In the genomic region with DNA sequence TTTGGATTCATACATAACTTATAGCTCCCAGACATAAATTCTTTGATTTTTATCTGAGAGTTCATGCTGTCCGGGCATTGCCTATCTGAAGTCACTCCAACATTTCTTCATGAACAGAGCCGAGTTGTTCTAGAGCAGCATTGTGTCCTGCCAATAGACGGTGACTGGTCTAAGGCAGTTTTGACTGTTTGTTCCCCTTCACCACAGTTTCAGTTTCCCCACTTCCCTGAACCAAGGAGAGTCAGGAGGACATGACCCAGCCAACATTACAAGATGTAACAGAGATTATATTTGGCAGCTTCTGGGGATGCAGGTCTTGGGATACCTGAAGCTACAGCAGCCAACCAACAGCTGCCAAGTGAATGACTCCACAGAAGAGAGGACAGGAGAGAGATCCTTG, we compare ENCODE assay signal across 24 mouse cellular contexts.
"Had no signal": no experiment of that assay in that cellular context is flagged by ENCODE, and none has a peak within 500 bp of the region (broad histone marks: within the 10 kb centered on the region; RNA-seq: fewer than 3 reads in every experiment).

No protein-coding gene starts in this region.

- H3K4me2 ChIP-seq: heart, embryonic 11.5 days; hindbrain, embryonic 12.5 days; hindbrain, embryonic 14.5 days; intestine, embryonic 15.5 days; limb, embryonic 13.5 days; limb, embryonic 15.5 days; liver, embryonic 13.5 days had no signal

- ATAC-seq: hindbrain, embryonic 16.5 days; inflammation-experienced regulatory T-cells, adult 6 months; intestine, embryonic 15.5 days; intestine, postnatal 0 days had no signal

- H3K27ac ChIP-seq: gastrocnemius, adult 2 months; heart, adult 2 months; hindbrain, embryonic 10.5 days; hindbrain, embryonic 12.5 days; hindbrain, embryonic 14.5 days; intestine, embryonic 15.5 days; layer of hippocampus, adult 2 months; left cerebral cortex, adult 2 months; limb, embryonic 13.5 days; limb, embryonic 15.5 days; liver, embryonic 13.5 days had no signal

- H3K36me3 ChIP-seq: hindbrain, embryonic 10.5 days; hindbrain, embryonic 12.5 days; intestine, embryonic 15.5 days; limb, embryonic 13.5 days; limb, embryonic 15.5 days; liver, embryonic 13.5 days had no signal

- H3K27me3 ChIP-seq: hindbrain, embryonic 12.5 days; intestine, embryonic 15.5 days; limb, embryonic 13.5 days; limb, embryonic 15.5 days; liver, embryonic 13.5 days had no signal

- H3K4me3 ChIP-seq: gastrocnemius, adult 2 months; heart, adult 2 months; hindbrain, embryonic 10.5 days; hindbrain, embryonic 12.5 days; intestine, embryonic 15.5 days; layer of hippocampus, adult 2 months; left cerebral cortex, adult 2 months; limb, embryonic 13.5 days; limb, embryonic 15.5 days; liver, embryonic 13.5 days had no signal

- H3K4me1 ChIP-seq: hindbrain, embryonic 10.5 days; intestine, embryonic 15.5 days; limb, embryonic 13.5 days; limb, embryonic 15.5 days; liver, embryonic 13.5 days had no signal

- DNase-seq: gastrocnemius, adult 2 months; gastrocnemius, postnatal 10 days; gastrocnemius, postnatal 25 days; heart, adult 2 months; heart, postnatal 10 days; heart, postnatal 4 days; kidney, adult 18-20 months; kidney, adult 8-10 months; kidney, postnatal 10 days; kidney, postnatal 25 days; kidney, postnatal 4 days; liver, embryonic 13.5 days had no signal

- H3K9me3 ChIP-seq: hindbrain, embryonic 10.5 days; intestine, embryonic 15.5 days; limb, embryonic 13.5 days; limb, embryonic 15.5 days; liver, embryonic 13.5 days had no signal

- H3K9ac ChIP-seq: hindbrain, embryonic 12.5 days; hindbrain, embryonic 14.5 days; intestine, embryonic 15.5 days; limb, embryonic 13.5 days; limb, embryonic 15.5 days; liver, embryonic 13.5 days had no signal
